Mouse (Mus musculus): ENCODE results near the gene Fbxl18.

DNA sequence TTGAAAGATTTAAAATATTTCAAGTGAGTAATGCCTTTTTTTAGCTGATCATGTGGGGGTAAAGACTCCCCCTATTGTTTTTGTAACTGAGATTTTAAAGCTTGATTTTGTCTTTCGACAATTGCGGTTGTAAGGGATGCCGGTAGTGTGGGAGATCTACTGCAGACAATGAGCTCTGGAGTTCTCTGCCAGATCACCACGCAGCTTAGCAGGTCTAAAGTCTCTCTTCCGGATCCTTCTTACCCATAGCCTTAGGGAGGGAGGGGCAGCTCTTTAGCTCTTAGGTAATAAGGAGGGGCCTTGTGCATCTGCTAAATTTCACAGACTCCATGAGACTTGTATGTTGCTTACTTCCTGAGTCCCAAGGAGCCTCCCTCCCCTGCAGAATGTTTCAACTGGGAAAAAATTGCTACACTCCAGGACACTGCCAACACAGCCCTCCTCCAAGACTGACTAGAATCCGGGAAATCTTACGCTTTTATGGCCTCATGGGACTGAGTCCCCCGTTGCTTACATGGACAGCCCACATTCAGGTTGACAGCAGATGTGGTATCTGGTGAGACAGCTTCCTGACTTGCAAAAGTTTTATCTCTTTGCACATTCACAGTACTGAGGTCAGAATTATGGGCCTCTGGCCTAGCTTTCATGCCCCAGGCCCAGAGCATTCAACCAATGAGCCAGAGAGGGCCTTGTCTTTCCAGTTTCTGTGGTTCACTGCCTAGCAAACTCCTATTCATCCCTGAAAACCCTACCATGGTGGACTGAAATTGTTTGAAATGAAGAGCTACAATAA, 61.4 kb downstream of the Fbxl18 start:
- TF ChIP-seq CTCF (IDR thresholded peaks at IDR 0.05; ENCODE audit: control insufficient read depth, insufficient read depth, insufficient read length): no peak
- TF ChIP-seq MYOD1 (IDR thresholded peaks at IDR 0.05; ENCODE audit: control insufficient read depth, insufficient read length, low read depth): no peak
- no peak for TF ChIP-seq MAX (IDR thresholded peaks at IDR 0.05)
- no peak for TF ChIP-seq USF1 (IDR thresholded peaks at IDR 0.05; ENCODE audit: low read depth)
- TF ChIP-seq CEBPB (IDR thresholded peaks at IDR 0.05; ENCODE audit: low read depth): no peak
- TF ChIP-seq MYOG (IDR thresholded peaks at IDR 0.05; ENCODE audit: control insufficient read depth, extremely low read depth, insufficient read length): no peak

Measured in C2C12 (cell line).